8 mouse cellular contexts compared by ENCODE assay signal in the genomic region with DNA sequence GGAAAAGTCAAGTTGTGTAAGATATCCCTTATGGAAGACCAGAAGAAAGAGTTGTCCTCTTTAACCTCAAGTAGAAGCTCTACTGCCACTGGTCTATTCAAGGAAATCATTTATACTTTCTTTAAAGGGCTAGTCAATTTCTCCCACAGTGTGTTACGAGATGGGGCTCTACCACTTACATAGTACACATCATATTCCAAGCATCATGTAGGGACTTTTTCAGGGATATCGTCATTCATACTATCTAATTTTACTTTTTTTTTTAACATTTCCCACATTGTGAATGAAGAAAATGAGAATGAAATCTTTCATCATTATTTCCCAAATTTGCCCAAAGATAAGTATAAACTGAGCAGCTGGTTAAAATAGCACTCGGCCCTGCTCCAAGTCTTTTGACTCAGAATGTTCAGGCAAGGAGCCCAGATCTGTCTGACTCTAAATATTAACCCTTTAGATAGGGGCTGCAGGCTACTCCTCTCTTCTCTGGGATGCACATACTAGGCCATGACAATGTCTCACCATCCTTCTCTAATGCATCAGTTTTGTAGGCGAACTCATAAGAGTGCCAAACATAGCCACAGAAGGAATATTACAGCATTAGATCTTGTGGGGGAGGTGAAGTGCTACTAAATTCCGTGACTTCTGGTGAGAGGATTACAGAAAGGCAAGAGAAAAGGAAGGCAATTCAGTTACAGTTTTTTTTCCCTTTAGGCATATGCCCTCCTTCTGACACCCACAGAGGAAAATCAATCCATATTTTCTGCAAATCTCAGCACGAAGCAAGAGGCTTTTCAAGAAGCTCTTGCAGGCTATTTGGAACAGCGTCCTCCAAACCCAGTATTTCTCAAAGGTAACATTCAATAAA.
DNase-seq lines count a peak whose midpoint lies in the region; ATAC-seq and TF ChIP-seq lines count a peak whose summit lies in the region.

No protein-coding gene starts in this region.

- H3K27me3 ChIP-seq in lung, embryonic 14.5 days (ENCODE audit: insufficient read depth, low read length), result no peaks in the 10 kb centered on the region

- peak; percentile 93 for ATAC-seq in lung, embryonic 14.5 days (ENCODE audit: insufficient read depth)

- H3K36me3 ChIP-seq in lung, embryonic 14.5 days (ENCODE audit: insufficient read depth), result no peaks in the 10 kb centered on the region

- TF ChIP-seq CTCF in lung, embryonic 14.5 days (IDR thresholded peaks at IDR 0.05; ENCODE audit: low read depth), result no peak
- no peak for TF ChIP-seq CTCF in lung, adult 2 months (IDR thresholded peaks at IDR 0.05; ENCODE audit: insufficient read depth, low read length)
- no peak for TF ChIP-seq CTCF in left cerebral cortex, adult 2 months (IDR thresholded peaks at IDR 0.05)

- H3K4me2 ChIP-seq in lung, embryonic 14.5 days, result no peak overlapping the region

- H3K27ac ChIP-seq in lung, embryonic 14.5 days (ENCODE audit: low read depth), result peak overlapping the region; percentile 58; the same call in 1 of the 2 replicates
- peak overlapping the region; percentile 59; the same call in 1 of the 2 replicates for H3K27ac ChIP-seq in left cerebral cortex, adult 2 months

- no peak for TF ChIP-seq POLR2A in lung, adult 2 months (IDR thresholded peaks at IDR 0.05; ENCODE audit: borderline replicate concordance, extremely low read depth, low read depth, low read length)

- no peak overlapping the region for H3K9ac ChIP-seq in lung, embryonic 14.5 days

- no peaks in the 10 kb centered on the region for H3K9me3 ChIP-seq in lung, embryonic 14.5 days (ENCODE audit: low read depth, low read length)

- H3K4me3 ChIP-seq in lung, embryonic 14.5 days (ENCODE audit: low read depth, low read length), result no peak overlapping the region
- H3K4me3 ChIP-seq in lung, adult 2 months (replicated peaks; ENCODE audit: extremely low read depth, low read depth, low read length), result no peak overlapping the region
- H3K4me3 ChIP-seq in left cerebral cortex, adult 2 months, result no peak overlapping the region

- H3K4me1 ChIP-seq in lung, embryonic 14.5 days (ENCODE audit: insufficient read depth), result peaks cover 7% of the 10 kb centered on the region
- no peaks in the 10 kb centered on the region; the same call in none of the 2 replicates for H3K4me1 ChIP-seq in lung, adult 2 months (ENCODE audit: control insufficient read depth, insufficient read depth, low read length)

- peak; percentile 93 for DNase-seq in lung, embryonic 14.5 days
- DNase-seq in lung, adult 2 months, result no peak
- peak; percentile 17 to 57 for DNase-seq in cerebellum, postnatal 25 days
- DNase-seq in heart, postnatal 10 days, result peak; percentile 83 to 86
- peak; percentile 48 to 60 for DNase-seq in left cerebral cortex, adult 2 months (ENCODE audit: extremely low spot score in 1 of 2, low spot score in 2 of 2)
- DNase-seq in ovary, postnatal 36 days (ENCODE audit: low spot score), result peak; percentile 13
- no peak for DNase-seq in embryo, embryonic 10 days (ENCODE audit: low spot score)
- no peak for DNase-seq in c-Kit-positive CD71-positive TER-119-positive erythroid progenitor cells, embryonic 14.5 days (ENCODE audit: low spot score)

- intact Hi-C loops in heart, postnatal 10 days (cut with DNase I), result no loop called here
- intact Hi-C loops in left cerebral cortex, adult 2 months (cut with DNase I), result loop anchor here (2.0 kb wide), 1 partner anchor 26 kb away; no protein-coding TSS in a partner anchor

- 44% methylated on average over 7 of the region's 7 CpGs for WGBS in lung, embryonic 14.5 days
- 58% methylated on average over 7 of the region's 7 CpGs for WGBS in lung, adult 2 months

Comparison
In these comparisons a context has a peak if more than half of its experiments do, and no peak if none do; other contexts are left out.
1. DNase-seq: peak in lung, embryonic 14.5 days (single experiment), cerebellum, postnatal 25 days (2 of 2), heart, postnatal 10 days (2 of 2), left cerebral cortex, adult 2 months (2 of 2) and ovary, postnatal 36 days (single experiment); none in lung, adult 2 months (single experiment), embryo, embryonic 10 days (single experiment) and c-Kit-positive CD71-positive TER-119-positive erythroid progenitor cells, embryonic 14.5 days (single experiment).